Mouse (Mus musculus): ENCODE data around the gene Tpmt. TPM values are rescaled to one million over a fixed set of nuclear protein-coding genes. Genes with fewer than 3 reads are reported as not detected.
A peak's percentile ranks its signal among the peaks of the same experiment; 100 is the strongest.

Gene Tpmt
- total RNA-seq, 2 experiments from 2014 or later: 8.4 to 12.4 TPM

GRCm38 (mm10) chr13:46983878-46984277 lies 60.7 kb downstream of the Tpmt start:
- DNase-seq (ENCODE audit: low spot score in 2 of 2): no peak

DNA sequence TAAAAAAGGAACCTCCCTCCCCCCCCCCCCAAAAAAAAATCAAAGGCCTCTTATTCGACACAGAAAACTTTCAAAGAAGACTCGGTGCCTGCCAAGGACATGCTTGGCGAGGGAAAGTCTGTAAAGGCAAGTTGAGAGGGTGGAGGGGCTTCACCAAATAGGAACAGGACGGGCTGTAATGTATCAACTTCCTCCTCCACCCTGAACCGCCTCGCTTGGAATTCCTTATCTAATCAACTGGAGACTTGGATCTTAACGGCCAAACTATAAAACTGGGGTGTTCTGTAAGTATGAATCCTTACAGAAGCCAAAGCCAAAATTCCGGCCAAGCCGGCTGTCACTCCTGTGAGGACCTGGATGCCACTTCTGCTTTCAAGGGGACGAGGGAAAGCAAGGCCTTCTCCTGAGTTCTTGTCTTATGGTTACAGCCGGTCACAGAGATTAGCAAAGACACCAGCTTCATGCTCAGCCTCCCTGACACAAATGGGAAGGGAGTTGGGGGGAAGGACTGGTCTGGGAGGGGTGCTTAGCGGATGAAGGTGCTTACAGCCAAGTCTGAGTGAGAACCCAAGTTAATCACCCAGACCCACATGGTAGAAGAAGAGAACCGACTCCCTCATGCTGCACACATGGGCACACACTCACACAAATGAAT lies 64.6 kb downstream of the Tpmt start:
- peak in 1 of 2 experiments; percentile 15 for DNase-seq (ENCODE audit: low spot score in 2 of 2)

- no peak for DNase-seq (ENCODE audit: low spot score in 2 of 2)
Observed at GRCm38 (mm10) chr13:46976532-46976931, 68.0 kb downstream of the Tpmt start.

DNA sequence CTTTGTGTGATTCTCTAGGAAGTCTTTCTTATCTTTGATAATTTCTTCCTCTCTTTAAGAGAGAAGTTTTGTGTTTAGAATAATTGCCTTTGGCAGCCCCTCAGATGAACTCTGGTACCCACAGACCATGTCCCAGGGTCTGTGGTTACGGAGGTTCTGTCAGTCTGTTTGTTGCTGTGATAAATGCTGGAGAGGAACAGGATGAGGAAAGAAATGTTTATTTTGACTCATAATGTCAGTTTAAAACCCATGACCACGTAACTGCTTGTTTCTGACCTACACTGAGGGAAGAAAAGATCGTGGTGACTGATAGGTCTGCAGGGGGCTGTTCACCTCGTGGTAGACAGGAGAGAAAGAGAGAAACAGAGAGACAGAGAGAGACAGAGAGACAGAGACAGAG lies 68.6 kb downstream of the Tpmt start:
- DNase-seq (ENCODE audit: low spot score in 2 of 2): no peak

DNA sequence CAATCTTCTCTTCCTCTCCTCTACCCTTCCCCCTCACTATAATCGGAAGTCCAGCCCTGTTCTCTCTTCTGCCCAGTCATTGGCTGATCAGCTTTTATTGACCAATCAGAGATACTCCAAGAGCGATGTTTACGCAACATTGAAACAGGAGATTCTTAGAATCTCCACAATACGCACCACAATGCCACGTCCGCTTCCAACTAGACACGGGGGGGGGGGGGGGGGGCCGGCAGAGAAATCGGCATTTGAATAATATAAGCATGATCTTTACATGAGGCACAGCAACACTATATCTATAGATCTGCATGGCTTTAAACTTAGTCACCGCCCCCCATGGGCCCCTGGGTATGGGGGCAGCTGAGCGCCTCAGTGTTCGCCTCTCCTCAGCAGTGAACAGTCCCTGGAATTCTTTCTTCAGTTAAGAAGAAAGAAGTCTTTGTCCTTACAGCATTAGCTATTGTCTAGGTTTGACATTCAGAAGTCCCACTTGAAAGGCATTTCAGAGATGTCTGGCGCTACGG lies 69.4 kb downstream of the Tpmt start:
- no peak for DNase-seq (ENCODE audit: low spot score in 2 of 2)

Other genes with a start within 250 kb of the Tpmt start
- 10 to 100 TPM; 23.0 to 25.8 TPM for gene Kif13a, start 114.9 kb downstream of the Tpmt start, total RNA-seq (2021)
- 10 to 100 TPM; 15.8 to 16.7 TPM for gene Nhlrc1, start 29.9 kb downstream of the Tpmt start, total RNA-seq (2021)
- 10 to 100 TPM in 1 of 2 experiments, 1 to 10 TPM in 1; 8.7 to 11.7 TPM for gene Kdm1b, start 1.2 kb downstream of the Tpmt start, total RNA-seq (2021)
- 10 to 100 TPM; 44.3 to 48.5 TPM for gene Dek, start 61.5 kb upstream of the Tpmt start, total RNA-seq (2021)
- 10 to 100 TPM; 10.5 to 12.7 TPM for gene Rnf144b, start 77.9 kb upstream of the Tpmt start, total RNA-seq (2021)

All from layer of hippocampus, postnatal 14 days (tissue).